Mouse (Mus musculus): ENCODE measurements at regions not wholly inside any gene's neighbourhood (a gene's known extent, or its start where the extent isn't known, plus 50 kb on each side); places are given as distances from the start of the nearest gene placed in this dataset.
"Not testable (repeated sequence)": the region's sequence is repeated elsewhere in the genome, so short reads cannot be mapped to it uniquely, and the experiment has no call there.

DNA sequence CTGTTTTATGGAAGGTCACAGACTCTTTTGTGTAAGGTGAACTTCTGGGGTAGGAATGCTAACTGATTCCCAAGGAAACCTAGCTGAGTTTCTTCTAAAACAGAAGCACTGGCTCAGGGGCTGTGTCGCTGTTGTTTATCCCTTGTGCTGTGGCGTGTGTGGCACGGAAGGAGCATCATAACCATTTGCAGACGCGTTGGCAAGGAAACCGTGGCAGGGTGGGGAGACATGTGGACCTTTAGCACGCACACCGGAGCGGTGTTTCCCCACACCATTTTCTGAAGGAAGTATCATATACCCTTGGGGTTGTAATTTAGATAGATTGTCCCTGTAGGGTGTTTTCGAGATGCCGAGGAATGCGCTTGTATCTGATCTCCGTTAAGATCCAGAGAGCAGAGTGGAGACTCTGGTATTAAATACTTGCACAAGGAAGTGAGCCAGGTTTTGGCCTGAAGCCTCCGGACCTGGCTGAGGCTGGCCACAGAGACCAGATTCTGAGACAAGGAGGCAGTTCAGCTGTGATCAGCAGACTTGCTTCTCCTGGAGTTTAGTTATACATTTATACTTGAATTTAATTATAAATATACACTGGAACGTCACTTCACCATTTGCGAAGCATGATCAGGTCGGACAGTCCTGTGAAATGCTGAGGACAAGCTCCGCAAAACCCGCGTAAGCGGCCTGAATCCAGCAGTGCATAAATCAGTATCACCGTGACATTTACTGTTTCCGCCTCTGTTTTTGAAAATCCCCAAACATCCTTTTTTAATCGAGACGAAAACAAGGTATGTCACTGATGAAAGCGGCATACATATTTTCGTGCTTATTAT, 84.5 kb upstream of the Adgrl2 start:
- no peak for DNase-seq (ENCODE audit: low read depth)

DNA sequence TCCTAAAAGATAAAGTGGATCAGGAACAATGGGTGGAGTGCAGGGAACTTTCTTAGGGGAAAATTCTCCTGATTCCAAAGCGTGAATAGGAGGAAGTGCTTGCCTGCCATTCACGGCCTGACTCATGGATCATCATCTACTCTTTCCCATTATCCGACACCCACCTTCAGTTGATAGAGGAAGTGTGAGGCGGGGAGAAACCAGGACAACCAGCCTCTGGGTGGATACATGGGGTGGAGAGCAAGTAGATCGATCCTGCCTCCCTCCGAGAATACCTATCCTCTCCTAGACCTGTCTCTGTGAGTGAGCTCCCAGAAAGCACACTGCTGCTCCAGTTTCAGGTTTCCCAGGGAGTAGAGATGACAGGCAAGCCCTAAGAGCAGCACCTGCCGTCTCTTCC, 79.8 kb upstream of the Adgrl2 start:
- no peak for DNase-seq (ENCODE audit: low read depth)

DNA sequence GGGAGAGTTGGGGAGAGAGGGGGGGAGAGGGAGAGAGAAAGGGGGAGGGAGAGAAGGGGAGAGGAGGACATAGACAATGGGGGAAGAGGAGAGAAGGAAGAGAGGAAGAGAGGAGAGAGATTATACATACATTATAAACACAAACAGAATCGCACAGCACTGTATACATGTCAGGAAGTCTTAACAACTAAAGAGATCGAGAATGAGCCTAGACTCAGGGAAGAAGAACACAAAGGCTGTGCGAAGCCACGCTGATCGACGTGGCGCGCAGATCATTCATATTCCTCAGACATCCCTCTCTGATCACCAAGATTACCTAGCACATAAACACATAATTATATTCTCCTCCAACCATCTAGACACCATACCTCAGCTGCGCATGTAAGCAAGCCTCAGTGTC, 79.1 kb upstream of the Adgrl2 start:
- DNase-seq (ENCODE audit: low read depth): no peak

DNA sequence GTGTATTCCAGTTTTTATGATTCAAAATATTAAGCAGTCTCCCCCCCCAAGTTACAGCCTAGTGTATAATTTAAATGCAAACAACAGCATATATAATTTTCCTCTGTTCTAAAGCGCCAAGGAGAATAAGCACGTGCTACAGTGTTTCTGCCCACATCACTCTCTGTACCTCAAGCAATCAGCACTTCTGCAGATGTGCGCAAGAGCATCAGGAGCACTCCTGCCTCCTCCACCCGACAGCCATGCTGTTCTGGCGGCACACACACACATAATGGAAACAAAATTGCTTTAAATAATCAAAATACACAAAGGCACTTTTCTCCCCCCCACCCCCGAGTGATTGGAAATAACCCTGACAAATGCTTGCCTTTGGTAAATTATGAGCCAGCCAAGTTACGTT, 78.5 kb upstream of the Adgrl2 start:
- DNase-seq (ENCODE audit: low read depth): no peak

DNA sequence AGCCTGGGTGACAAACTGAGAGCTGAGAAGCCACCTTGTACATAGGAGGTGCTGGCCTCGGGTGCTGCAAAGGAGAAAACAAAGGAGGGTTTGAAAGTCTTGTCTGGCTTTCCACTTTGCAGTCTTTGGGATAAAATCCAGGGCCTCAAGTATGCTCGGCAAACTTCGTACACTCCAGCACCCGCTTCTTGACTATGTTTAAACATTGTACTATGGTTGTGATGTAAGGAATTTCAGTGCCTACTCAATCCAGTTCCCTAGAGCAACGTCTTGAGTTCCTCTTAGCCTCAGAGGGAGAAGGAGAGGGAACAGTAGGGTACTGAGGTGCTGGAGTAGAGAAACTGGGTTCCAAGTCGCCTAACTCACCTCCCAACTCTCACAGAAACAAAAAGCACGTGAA, 77.4 kb upstream of the Adgrl2 start:
- DNase-seq (ENCODE audit: low read depth): no peak

DNA sequence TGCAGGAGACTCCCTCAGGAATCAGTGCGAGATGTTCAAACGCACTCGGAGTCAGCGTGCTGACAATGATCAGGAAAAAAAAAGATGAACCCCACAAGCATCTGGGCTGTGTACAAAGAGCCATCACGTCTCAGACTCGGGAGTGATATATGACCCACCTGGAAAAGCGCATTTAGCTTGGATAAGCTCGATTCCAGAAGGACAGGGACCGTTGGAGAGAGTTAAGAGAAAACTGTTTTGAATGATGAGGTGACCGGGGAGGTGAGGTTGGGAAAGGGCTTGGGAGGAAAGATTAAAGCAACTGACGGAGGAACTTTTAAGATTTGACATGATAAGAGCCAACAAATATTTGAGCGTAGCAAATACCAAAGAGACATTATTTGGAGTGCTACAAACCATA, 64.7 kb upstream of the Adgrl2 start:
- no peak for DNase-seq (ENCODE audit: low read depth)

DNA sequence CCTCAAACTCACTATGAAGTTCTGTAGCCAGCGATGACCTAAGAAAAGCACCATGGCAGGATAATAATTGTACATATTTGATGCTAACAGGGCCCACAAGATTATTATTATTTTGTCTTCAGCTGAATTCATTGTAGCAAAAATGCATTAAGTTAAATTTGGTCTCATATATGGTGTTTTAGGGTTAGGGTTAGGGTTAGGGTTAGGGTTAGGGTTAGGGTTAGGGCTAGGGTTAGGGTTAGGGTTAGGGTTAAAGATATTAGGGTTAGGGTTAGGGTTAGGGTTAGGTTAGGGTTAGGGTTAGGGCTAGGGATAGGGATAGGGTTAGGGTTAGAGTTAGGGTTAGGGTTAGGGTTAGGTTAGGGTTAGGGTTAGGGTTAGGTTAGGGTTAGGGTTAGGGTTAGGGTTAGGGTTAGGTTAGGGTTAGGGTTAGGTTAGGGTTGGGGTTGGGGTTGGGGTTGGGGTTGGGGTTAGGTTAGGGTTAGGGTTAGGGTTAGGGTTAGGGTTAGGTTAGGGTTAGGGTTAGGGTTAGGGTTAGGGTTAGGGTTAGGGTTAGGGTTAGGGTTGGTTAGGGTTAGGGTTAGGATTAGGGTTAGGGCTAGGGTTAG, 62.0 kb upstream of the Adgrl2 start:
- not testable (repeated sequence) for DNase-seq (ENCODE audit: low read depth)

DNA sequence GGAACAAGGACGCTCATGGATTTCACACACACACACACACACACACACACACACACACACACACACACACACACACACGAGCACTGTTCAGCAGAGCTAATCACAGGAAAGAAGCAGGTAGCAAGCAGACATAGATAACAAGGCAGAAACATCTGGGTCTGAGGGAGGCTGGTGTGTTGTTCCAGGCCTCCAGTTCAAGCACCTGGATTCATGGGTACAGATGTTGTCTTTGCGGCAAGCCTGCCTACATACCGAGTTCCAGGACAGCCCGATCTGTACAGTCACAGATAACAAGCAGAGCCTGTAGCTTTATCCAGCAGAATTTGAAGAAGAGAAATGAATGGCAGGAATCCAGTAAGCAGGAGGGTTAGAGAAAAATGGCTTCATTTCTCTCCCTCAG, 55.0 kb upstream of the Adgrl2 start:
- DNase-seq (ENCODE audit: low read depth): no peak

DNA sequence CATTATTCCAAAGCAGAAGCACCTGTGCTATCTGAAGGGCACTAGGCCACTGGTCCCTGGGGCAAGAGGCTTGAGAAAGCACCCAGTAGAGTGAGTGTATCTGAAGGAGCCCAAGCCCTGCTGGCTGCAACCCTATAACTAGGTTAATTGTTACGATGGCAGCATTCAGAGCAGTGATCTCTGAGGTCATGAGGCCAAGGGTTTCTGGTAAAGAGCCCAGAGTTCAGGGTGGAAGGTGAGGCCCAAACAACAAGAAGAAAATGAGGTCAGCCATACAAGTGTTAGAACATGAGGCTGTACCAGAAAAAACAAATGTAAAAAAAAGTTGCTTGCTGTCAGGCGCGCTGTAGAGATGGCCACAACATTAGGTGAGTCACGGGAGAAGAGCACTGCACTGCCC, 53.5 kb upstream of the Adgrl2 start:
- DNase-seq (ENCODE audit: low read depth): peak; percentile 24

DNA sequence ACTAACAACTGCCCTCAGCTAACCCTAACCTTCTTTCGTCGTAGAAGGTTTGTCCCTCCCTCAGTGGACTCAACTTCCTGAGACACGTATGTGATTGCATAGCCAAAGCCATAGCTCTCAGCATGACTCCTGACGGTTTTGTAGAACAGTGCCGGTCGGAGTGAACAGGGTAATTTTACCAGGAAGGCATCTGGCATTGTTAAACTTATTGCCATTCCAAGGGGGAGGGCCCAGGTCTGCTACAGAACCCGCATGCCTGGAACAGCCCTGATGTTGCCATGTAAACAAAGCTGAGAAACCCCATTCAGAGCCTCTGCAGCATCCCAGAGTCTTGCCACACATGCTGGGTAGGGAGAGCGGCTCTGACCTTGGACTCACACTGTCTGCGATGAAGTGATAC, 52.2 kb upstream of the Adgrl2 start:
- DNase-seq (ENCODE audit: low read depth): no peak

DNA sequence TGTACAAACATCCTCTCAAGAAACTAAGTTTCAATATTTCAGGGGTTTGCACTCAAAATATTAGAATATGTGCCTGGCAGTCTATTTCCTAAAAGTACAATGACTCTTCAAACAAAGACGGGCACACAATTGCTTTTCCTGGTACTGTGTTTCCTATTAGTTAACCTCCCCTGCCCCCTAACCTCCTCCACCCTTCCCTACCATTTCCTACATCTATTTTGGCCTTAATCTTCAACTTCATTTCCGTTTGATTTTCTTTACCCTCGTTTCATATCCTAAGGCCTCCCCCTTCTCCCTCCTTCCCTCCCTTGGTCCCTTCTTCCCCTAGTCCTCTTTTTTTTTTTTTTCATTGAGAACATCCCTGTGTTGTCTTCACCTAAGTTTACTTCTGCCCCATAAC, 50.8 kb upstream of the Adgrl2 start:
- no peak for DNase-seq (ENCODE audit: low read depth)

Data from gonadal fat pad, adult 2 months (tissue).